Mouse (Mus musculus) spleen, embryonic (tissue): ENCODE data around the gene Kcnk4.

Experiments
- CTCF ChIA-PET: fragments of 350-600 bp; sonication (Branson Sonifier 250); formaldehyde crosslinking; loops from one replicate; lab custom pipeline; 2022; lab: Charles Lee

The Kcnk4 gene

GRCm38 (mm10) chr19:6939106-6940002 is 5.0 kb upstream of the Kcnk4 start:
- CTCF ChIA-PET, result no interaction called here

GRCm38 (mm10) chr19:6937541-6938465 is 3.5 kb upstream of the Kcnk4 start:
- CTCF ChIA-PET, result no interaction called here

GRCm38 (mm10) chr19:6936299-6936698 is 2.0 kb upstream of the Kcnk4 start:
- CTCF ChIA-PET, result interaction anchor here (0.6 kb wide), 1 partner anchor 26 kb away, joined by 4 read pairs; the partner anchor contains the start of gene Prdx5

GRCm38 (mm10) chr19:6933436-6934194 is 700 bp downstream of the Kcnk4 start:
- CTCF ChIA-PET, result interaction anchor here (0.5 to 1.5 kb wide), 3 partner anchors 11 to 353 kb away, joined by 4 to 7 read pairs (median 7); partner anchors contain the start of gene Esrra

GRCm38 (mm10) chr19:6933102-6933435 is 1.2 kb downstream of the Kcnk4 start:
- CTCF ChIA-PET, result interaction anchor here (0.5 kb wide), 1 partner anchor 286 kb away, joined by 4 read pairs; no protein-coding TSS in a partner anchor

- CTCF ChIA-PET, result no interaction called here
Observed at GRCm38 (mm10) chr19:6932018-6932417, 2.3 kb downstream of the Kcnk4 start.

GRCm38 (mm10) chr19:6931002-6931401 is 3.3 kb downstream of the Kcnk4 start:
- CTCF ChIA-PET, result no interaction called here

- CTCF ChIA-PET, result interaction anchor here (0.6 kb wide), 1 partner anchor 371 kb away, joined by 3 read pairs; no protein-coding TSS in a partner anchor
Observed at GRCm38 (mm10) chr19:6928080-6928479, 6.2 kb downstream of the Kcnk4 start.

- CTCF ChIA-PET, result no interaction called here
Observed at GRCm38 (mm10) chr19:6926559-6927255, 7.6 kb downstream of the Kcnk4 start.

- CTCF ChIA-PET, result no interaction called here
Observed at GRCm38 (mm10) chr19:6925611-6926329, 8.5 kb downstream of the Kcnk4 start.

- CTCF ChIA-PET, result interaction anchor here (0.7 kb wide), 1 partner anchor 52 kb away, joined by 3 read pairs; no protein-coding TSS in a partner anchor
Observed at GRCm38 (mm10) chr19:6925307-6925573, 9.1 kb downstream of the Kcnk4 start, which contains the start of gene Catsperz. TSS of gene Catsperz (minus strand) at chr19:6925380.

- CTCF ChIA-PET, result interaction anchor here (0.5 to 0.7 kb wide), 3 partner anchors 49 to 92 kb away, joined by 3 to 5 read pairs (median 5); no protein-coding TSS in a partner anchor
Observed at GRCm38 (mm10) chr19:6924461-6925306, 9.6 kb downstream of the Kcnk4 start.

- CTCF ChIA-PET, result interaction anchor here (0.5 to 1.6 kb wide), 2 partner anchors 11 to 103 kb away, joined by 3 to 7 read pairs; partner anchors contain the start of gene Kcnk4
Observed at GRCm38 (mm10) chr19:6922901-6923735, 11.2 kb downstream of the Kcnk4 start.

- CTCF ChIA-PET, result interaction anchor here (1.6 kb wide), 1 partner anchor 12 kb away, joined by 7 read pairs; the partner anchor contains the start of gene Kcnk4
Observed at GRCm38 (mm10) chr19:6921647-6922567, 12.4 kb downstream of the Kcnk4 start, which contains the start of gene Esrra. TSS of gene Esrra (minus strand) at chr19:6921813.

GRCm38 (mm10) chr19:6920741-6921636 is 13.3 kb downstream of the Kcnk4 start:
- CTCF ChIA-PET, result interaction anchor here (1.6 kb wide), 1 partner anchor 13 kb away, joined by 7 read pairs; the partner anchor contains the start of gene Kcnk4
